Mouse (Mus musculus): ENCODE measurements around the gene D11Wsu47e. TPM values are rescaled to one million over a fixed set of nuclear protein-coding genes. Genes with fewer than 3 reads are reported as not detected.
A peak's percentile ranks its signal among the peaks of the same experiment; 100 is the strongest.

Gene D11Wsu47e
- polyA plus RNA-seq, 1 experiment: 24.3 TPM

GRCm38 (mm10) chr11:113684707-113685426, 655 bp downstream of the D11Wsu47e start:
- no peaks in the 10 kb centered on the region for H3K4me1 ChIP-seq (ENCODE audit: control insufficient read depth, insufficient read depth, low read length)
- no peak overlapping the region for H3K27ac ChIP-seq (ENCODE audit: insufficient read depth, low read length)
- peak overlapping the region; percentile 86 for H3K9ac ChIP-seq (ENCODE audit: low read depth, poor library complexity, severe bottlenecking)
- H3K9me3 ChIP-seq (replicated peaks; ENCODE audit: control insufficient read depth, insufficient read depth, low read length, poor library complexity, severe bottlenecking): no peaks in the 10 kb centered on the region
- H3K27me3 ChIP-seq (ENCODE audit: control insufficient read depth, insufficient read depth, low read length, poor library complexity, severe bottlenecking): no peaks in the 10 kb centered on the region
- H3K36me3 ChIP-seq (ENCODE audit: control insufficient read depth, insufficient read depth, low read length, poor library complexity, severe bottlenecking): peaks cover 21% of the 10 kb centered on the region
- TF ChIP-seq EP300 (IDR thresholded peaks at IDR 0.05; ENCODE audit: insufficient read depth, low read depth, low read length) (no peak), POLR2A (IDR thresholded peaks at IDR 0.05; ENCODE audit: insufficient read depth, low read length) (no peak), CTCF (IDR thresholded peaks at IDR 0.05; ENCODE audit: low read depth, low read length) (no peak)
- peak overlapping the region; percentile 94 for H3K4me3 ChIP-seq (ENCODE audit: low read depth, low read length)

GRCm38 (mm10) chr11:113687031-113687430, 2.8 kb downstream of the D11Wsu47e start:
- Histone ChIP-seq H3K27me3 (ENCODE audit: control insufficient read depth, insufficient read depth, low read length, poor library complexity, severe bottlenecking) (no peaks in the 10 kb centered on the region), H3K4me3 (ENCODE audit: low read depth, low read length) (no peak overlapping the region), H3K9me3 (replicated peaks; ENCODE audit: control insufficient read depth, insufficient read depth, low read length, poor library complexity, severe bottlenecking) (no peaks in the 10 kb centered on the region), H3K9ac (ENCODE audit: low read depth, poor library complexity, severe bottlenecking) (no peak overlapping the region), H3K4me1 (ENCODE audit: control insufficient read depth, insufficient read depth, low read length) (peaks cover 2% of the 10 kb centered on the region), H3K27ac (ENCODE audit: insufficient read depth, low read length) (peak overlapping the region; percentile 53), H3K36me3 (ENCODE audit: control insufficient read depth, insufficient read depth, low read length, poor library complexity, severe bottlenecking) (peaks cover 31% of the 10 kb centered on the region)
- TF ChIP-seq POLR2A (IDR thresholded peaks at IDR 0.05; ENCODE audit: insufficient read depth, low read length) (no peak), EP300 (IDR thresholded peaks at IDR 0.05; ENCODE audit: insufficient read depth, low read depth, low read length) (no peak), CTCF (IDR thresholded peaks at IDR 0.05; ENCODE audit: low read depth, low read length) (no peak)

- H3K36me3 ChIP-seq (ENCODE audit: control insufficient read depth, insufficient read depth, low read length, poor library complexity, severe bottlenecking): peaks cover 43% of the 10 kb centered on the region
- no peaks in the 10 kb centered on the region for H3K9me3 ChIP-seq (replicated peaks; ENCODE audit: control insufficient read depth, insufficient read depth, low read length, poor library complexity, severe bottlenecking)
- TF ChIP-seq EP300 (IDR thresholded peaks at IDR 0.05; ENCODE audit: insufficient read depth, low read depth, low read length) (no peak), CTCF (IDR thresholded peaks at IDR 0.05; ENCODE audit: low read depth, low read length) (no peak), POLR2A (IDR thresholded peaks at IDR 0.05; ENCODE audit: insufficient read depth, low read length) (no peak)
- peaks cover 2% of the 10 kb centered on the region for H3K4me1 ChIP-seq (ENCODE audit: control insufficient read depth, insufficient read depth, low read length)
- no peak overlapping the region for H3K9ac ChIP-seq (ENCODE audit: low read depth, poor library complexity, severe bottlenecking)
- H3K27me3 ChIP-seq (ENCODE audit: control insufficient read depth, insufficient read depth, low read length, poor library complexity, severe bottlenecking): no peaks in the 10 kb centered on the region
- H3K27ac ChIP-seq (ENCODE audit: insufficient read depth, low read length): no peak overlapping the region
- no peak overlapping the region for H3K4me3 ChIP-seq (ENCODE audit: low read depth, low read length)
Measured at GRCm38 (mm10) chr11:113690506-113690905, 6.3 kb downstream of the D11Wsu47e start.

- no peaks in the 10 kb centered on the region for H3K27me3 ChIP-seq (ENCODE audit: control insufficient read depth, insufficient read depth, low read length, poor library complexity, severe bottlenecking)
- no peak overlapping the region for H3K27ac ChIP-seq (ENCODE audit: insufficient read depth, low read length)
- H3K9me3 ChIP-seq (replicated peaks; ENCODE audit: control insufficient read depth, insufficient read depth, low read length, poor library complexity, severe bottlenecking): no peaks in the 10 kb centered on the region
- TF ChIP-seq CTCF (IDR thresholded peaks at IDR 0.05; ENCODE audit: low read depth, low read length): no peak
- TF ChIP-seq EP300 (IDR thresholded peaks at IDR 0.05; ENCODE audit: insufficient read depth, low read depth, low read length): no peak
- no peak for TF ChIP-seq POLR2A (IDR thresholded peaks at IDR 0.05; ENCODE audit: insufficient read depth, low read length)
- H3K4me1 ChIP-seq (ENCODE audit: control insufficient read depth, insufficient read depth, low read length): peaks cover 2% of the 10 kb centered on the region
- H3K4me3 ChIP-seq (ENCODE audit: low read depth, low read length): no peak overlapping the region
- no peak overlapping the region for H3K9ac ChIP-seq (ENCODE audit: low read depth, poor library complexity, severe bottlenecking)
- peaks cover 44% of the 10 kb centered on the region for H3K36me3 ChIP-seq (ENCODE audit: control insufficient read depth, insufficient read depth, low read length, poor library complexity, severe bottlenecking)
Measured at GRCm38 (mm10) chr11:113691318-113691717, 7.1 kb downstream of the D11Wsu47e start.

GRCm38 (mm10) chr11:113691851-113692250, 7.6 kb downstream of the D11Wsu47e start:
- Histone ChIP-seq H3K27ac (ENCODE audit: insufficient read depth, low read length) (no peak overlapping the region), H3K27me3 (ENCODE audit: control insufficient read depth, insufficient read depth, low read length, poor library complexity, severe bottlenecking) (no peaks in the 10 kb centered on the region), H3K36me3 (ENCODE audit: control insufficient read depth, insufficient read depth, low read length, poor library complexity, severe bottlenecking) (peaks cover 44% of the 10 kb centered on the region), H3K9ac (ENCODE audit: low read depth, poor library complexity, severe bottlenecking) (no peak overlapping the region), H3K4me1 (ENCODE audit: control insufficient read depth, insufficient read depth, low read length) (peaks cover 2% of the 10 kb centered on the region), H3K9me3 (replicated peaks; ENCODE audit: control insufficient read depth, insufficient read depth, low read length, poor library complexity, severe bottlenecking) (no peaks in the 10 kb centered on the region), H3K4me3 (ENCODE audit: low read depth, low read length) (no peak overlapping the region)
- TF ChIP-seq EP300 (IDR thresholded peaks at IDR 0.05; ENCODE audit: insufficient read depth, low read depth, low read length) (no peak), POLR2A (IDR thresholded peaks at IDR 0.05; ENCODE audit: insufficient read depth, low read length) (no peak), CTCF (IDR thresholded peaks at IDR 0.05; ENCODE audit: low read depth, low read length) (no peak)

GRCm38 (mm10) chr11:113697571-113697970, 13.4 kb downstream of the D11Wsu47e start:
- Histone ChIP-seq H3K4me3 (ENCODE audit: low read depth, low read length) (no peak overlapping the region), H3K27ac (ENCODE audit: insufficient read depth, low read length) (no peak overlapping the region), H3K9me3 (replicated peaks; ENCODE audit: control insufficient read depth, insufficient read depth, low read length, poor library complexity, severe bottlenecking) (no peaks in the 10 kb centered on the region), H3K27me3 (ENCODE audit: control insufficient read depth, insufficient read depth, low read length, poor library complexity, severe bottlenecking) (no peaks in the 10 kb centered on the region), H3K9ac (ENCODE audit: low read depth, poor library complexity, severe bottlenecking) (no peak overlapping the region), H3K4me1 (ENCODE audit: control insufficient read depth, insufficient read depth, low read length) (peaks cover 7% of the 10 kb centered on the region), H3K36me3 (ENCODE audit: control insufficient read depth, insufficient read depth, low read length, poor library complexity, severe bottlenecking) (peaks cover 8% of the 10 kb centered on the region; the same call in 1 of the 2 replicates)
- TF ChIP-seq CTCF (IDR thresholded peaks at IDR 0.05; ENCODE audit: low read depth, low read length): no peak
- no peak for TF ChIP-seq POLR2A (IDR thresholded peaks at IDR 0.05; ENCODE audit: insufficient read depth, low read length)
- no peak for TF ChIP-seq EP300 (IDR thresholded peaks at IDR 0.05; ENCODE audit: insufficient read depth, low read depth, low read length)
